10 mouse cellular contexts compared by ENCODE assay signal in genomic region chr11:44897140-44897665, GRCm38 (mm10).
DNase-seq lines count a peak whose midpoint lies in the region; ATAC-seq and TF ChIP-seq lines count a peak whose summit lies in the region.
"Had no signal": no experiment of that assay in that cellular context is flagged by ENCODE, and none has a peak within 500 bp of the region (broad histone marks: within the 10 kb centered on the region; RNA-seq: fewer than 3 reads in every experiment).

No protein-coding gene starts in this region.

- ATAC-seq in embryonic facial prominence, embryonic 14.5 days (ENCODE audit: low read depth), result no peak
- no peak for ATAC-seq in neural tube, embryonic 13.5 days (ENCODE audit: low read depth)
- ATAC-seq in forebrain, postnatal 0 days, result no peak

- H3K4me3 ChIP-seq in embryonic facial prominence, embryonic 14.5 days (ENCODE audit: low read depth, low read length), result no peak overlapping the region
- no peak overlapping the region for H3K4me3 ChIP-seq in embryonic facial prominence, embryonic 10.5 days
- H3K4me3 ChIP-seq in neural tube, embryonic 13.5 days, result no peak overlapping the region
- H3K4me3 ChIP-seq in forebrain, postnatal 0 days (ENCODE audit: low read depth, low read length), result no peak overlapping the region
- H3K4me3 ChIP-seq: limb, embryonic 15.5 days had no signal

- intact Hi-C loops in heart, postnatal 36 days (cut with DNase I), result loop anchor here (2.0 to 10.0 kb wide), 2 partner anchors 108 to 284 kb away; no protein-coding TSS in a partner anchor

- H3K9ac ChIP-seq in embryonic facial prominence, embryonic 14.5 days (ENCODE audit: low read depth, low read length), result no peak overlapping the region
- H3K9ac ChIP-seq in neural tube, embryonic 13.5 days, result no peak overlapping the region
- no peak overlapping the region for H3K9ac ChIP-seq in forebrain, postnatal 0 days
- H3K9ac ChIP-seq: limb, embryonic 15.5 days had no signal

- H3K36me3 ChIP-seq in embryonic facial prominence, embryonic 14.5 days (ENCODE audit: control insufficient read depth, insufficient read depth, low read length), result no peaks in the 10 kb centered on the region
- H3K36me3 ChIP-seq in embryonic facial prominence, embryonic 10.5 days (replicated peaks), result no peaks in the 10 kb centered on the region
- no peaks in the 10 kb centered on the region for H3K36me3 ChIP-seq in neural tube, embryonic 13.5 days
- no peaks in the 10 kb centered on the region for H3K36me3 ChIP-seq in forebrain, postnatal 0 days (ENCODE audit: insufficient read depth)
- H3K36me3 ChIP-seq: limb, embryonic 15.5 days had no signal

- no peaks in the 10 kb centered on the region for H3K27me3 ChIP-seq in embryonic facial prominence, embryonic 14.5 days (replicated peaks; ENCODE audit: control insufficient read depth, insufficient read depth, low read length)
- no peaks in the 10 kb centered on the region for H3K27me3 ChIP-seq in embryonic facial prominence, embryonic 10.5 days (replicated peaks; ENCODE audit: low read depth, poor library complexity, severe bottlenecking)
- no peaks in the 10 kb centered on the region for H3K27me3 ChIP-seq in neural tube, embryonic 13.5 days
- H3K27me3 ChIP-seq in forebrain, postnatal 0 days (ENCODE audit: insufficient read depth, low read length), result no peaks in the 10 kb centered on the region; the same call in 1 of the 2 replicates
- H3K27me3 ChIP-seq: limb, embryonic 15.5 days had no signal

- 60% methylated on average over 10 of the region's 10 CpGs for WGBS in embryonic facial prominence, embryonic 14.5 days
- WGBS in embryonic facial prominence, embryonic 10.5 days, result 76% methylated on average over 10 of the region's 10 CpGs
- WGBS in neural tube, embryonic 13.5 days, result 77% methylated on average over 10 of the region's 10 CpGs
- whole genome bisulfite sequencing in forebrain, postnatal 0 days, result 65% methylated on average over 10 of the region's 10 CpGs

- no peaks in the 10 kb centered on the region for H3K9me3 ChIP-seq in embryonic facial prominence, embryonic 14.5 days (ENCODE audit: control insufficient read depth, low read length)
- no peaks in the 10 kb centered on the region for H3K9me3 ChIP-seq in embryonic facial prominence, embryonic 10.5 days
- no peaks in the 10 kb centered on the region for H3K9me3 ChIP-seq in neural tube, embryonic 13.5 days
- no peaks in the 10 kb centered on the region for H3K9me3 ChIP-seq in forebrain, postnatal 0 days (ENCODE audit: low read length)
- H3K9me3 ChIP-seq: limb, embryonic 15.5 days had no signal

- peak; percentile 44 for DNase-seq in embryonic facial prominence, embryonic 14.5 days (ENCODE audit: low spot score)
- no peak for DNase-seq in embryonic facial prominence, embryonic 10.5 days (ENCODE audit: low spot score)
- DNase-seq in neural tube, embryonic 10.5 days (ENCODE audit: extremely low spot score, low spot score), result no peak
- DNase-seq in heart, postnatal 36 days, result peak; percentile 37 to 46
- peak; percentile 35 for DNase-seq in skeletal muscle tissue, adult 2 months (ENCODE audit: low read depth, low spot score)
- no peak for DNase-seq in forebrain, postnatal 0 days
- no peak for DNase-seq in thymus, postnatal 0 days (ENCODE audit: low spot score)
- DNase-seq: cerebellum, adult 9-10 months had no signal

- no peak for TF ChIP-seq CTCF in forebrain, postnatal 0 days (IDR thresholded peaks at IDR 0.05; ENCODE audit: low read depth)

- no peak overlapping the region for H3K4me2 ChIP-seq in embryonic facial prominence, embryonic 14.5 days (ENCODE audit: low read depth, low read length)
- H3K4me2 ChIP-seq in neural tube, embryonic 13.5 days, result no peak overlapping the region
- H3K4me2 ChIP-seq in forebrain, postnatal 0 days (ENCODE audit: low read depth), result no peak overlapping the region
- H3K4me2 ChIP-seq: limb, embryonic 15.5 days had no signal

- no peak overlapping the region for H3K27ac ChIP-seq in embryonic facial prominence, embryonic 14.5 days (replicated peaks; ENCODE audit: low read depth, low read length)
- H3K27ac ChIP-seq in embryonic facial prominence, embryonic 10.5 days (replicated peaks), result no peak overlapping the region
- H3K27ac ChIP-seq in neural tube, embryonic 13.5 days (replicated peaks), result peak overlapping the region; percentile 50
- H3K27ac ChIP-seq in forebrain, postnatal 0 days (ENCODE audit: low read depth, low read length), result no peak overlapping the region
- H3K27ac ChIP-seq: limb, embryonic 15.5 days had no signal

- H3K4me1 ChIP-seq in embryonic facial prominence, embryonic 14.5 days (ENCODE audit: control insufficient read depth, insufficient read depth, low read length), result no peaks in the 10 kb centered on the region
- H3K4me1 ChIP-seq in embryonic facial prominence, embryonic 10.5 days, result peaks cover 7% of the 10 kb centered on the region
- peaks cover 80% of the 10 kb centered on the region for H3K4me1 ChIP-seq in neural tube, embryonic 13.5 days (replicated peaks)
- H3K4me1 ChIP-seq in forebrain, postnatal 0 days (ENCODE audit: insufficient read depth), result peaks cover 9% of the 10 kb centered on the region; the same call in 1 of the 2 replicates

Comparison
In these comparisons a context has a peak if more than half of its experiments do, and no peak if none do; other contexts are left out.
1. DNase-seq: peak in embryonic facial prominence, embryonic 14.5 days (single experiment), heart, postnatal 36 days (2 of 2) and skeletal muscle tissue, adult 2 months (single experiment); none in embryonic facial prominence, embryonic 10.5 days (single experiment), neural tube, embryonic 10.5 days (single experiment), forebrain, postnatal 0 days (single experiment) and thymus, postnatal 0 days (single experiment).